Mouse (Mus musculus) megakaryocyte-erythroid progenitor cell, adult 5-6 weeks (primary cell): ENCODE data around the gene Rbms2. TPM values are rescaled to one million over a fixed set of nuclear protein-coding genes. Genes with fewer than 3 reads are reported as not detected.
"Not testable (repeated sequence)": the region's sequence is repeated elsewhere in the genome, so short reads cannot be mapped to it uniquely, and the experiment has no call there.

Source experiments
- ATAC-seq: replicated peaks from 2 replicates; pipeline ENCODE4 v1.8.0; 2016; ENCODE audit warnings: mild to moderate bottlenecking, inconsistent platforms; ENCODE audit not compliant: severe bottlenecking, poor library complexity, low FRiP score, low TSS enrichment
- total RNA-seq, 2 experiments: library from RNA; stranded (forward) in 1 of 2; stranded (reverse) in 1 of 2; fragments of 200-1000, 215-1000 nt in 1 of 2; fragments of >200 nt in 1 of 2; fragmentation: Nextera tagmentation in 1 of 2; gene quantifications; 2 replicates each; pipeline ENCODE4 v1.2.3; 2014 to 2017

Rbms2 gene
- total RNA-seq (2014; fragmentation: Nextera tagmentation) (25.2 and 31.5 TPM in 2 replicates), total RNA-seq (2017) (9.1 and 10.9 TPM in 2 replicates)

DNA sequence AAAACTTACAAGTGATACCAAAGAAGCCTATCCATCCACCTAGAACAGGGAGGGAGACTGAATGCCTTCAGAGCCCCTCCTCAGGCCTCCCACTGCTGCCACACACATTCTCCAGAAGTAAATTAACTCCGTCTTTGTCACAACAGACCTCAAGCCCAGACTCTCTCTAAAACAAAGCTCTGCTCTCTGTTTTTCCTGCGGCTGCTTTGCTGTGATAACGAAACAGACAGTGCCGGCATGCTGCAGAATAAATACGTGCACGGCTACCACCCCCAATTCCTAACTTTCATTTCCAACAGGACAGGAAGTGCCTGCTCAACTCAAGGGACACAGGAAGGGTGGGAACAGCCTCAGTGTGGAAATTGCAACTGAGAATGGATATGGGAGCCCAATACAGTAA is at the start of gene Rbms2:
Rbms2 (minus strand) TSS at position 309 of the 400 bp plus-strand sequence.
- ATAC-seq, result 0 out of 2 replicates have a peak, but pooled peaks have one; percentile 32

DNA sequence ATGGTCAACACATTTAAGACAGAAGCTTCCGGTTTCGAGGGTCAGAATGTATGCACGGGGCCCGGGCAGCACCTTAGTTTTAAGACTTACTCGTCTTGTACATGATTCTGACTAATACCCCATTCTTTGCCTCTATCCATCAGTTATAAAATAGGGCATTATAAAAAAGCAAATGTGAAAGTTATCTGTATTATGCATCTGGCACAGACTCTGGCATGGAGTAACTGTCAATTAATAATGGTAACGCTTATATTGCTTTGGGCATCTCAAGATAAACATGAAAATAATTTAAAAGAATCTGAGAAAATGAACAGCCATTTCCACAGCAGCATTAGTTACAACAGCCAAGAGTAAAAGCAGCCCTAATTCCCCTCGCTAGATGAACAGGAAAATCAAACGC is 47.9 kb upstream of the Rbms2 start:
- ATAC-seq, result 0 out of 2 replicates have a peak, but pooled peaks have one; percentile 24

GRCm38 (mm10) chr10:128227592-128227991 is 47.5 kb upstream of the Rbms2 start:
- peak; percentile 35; the same call in 1 of the 2 replicates for ATAC-seq

GRCm38 (mm10) chr10:128225538-128225937 is 45.4 kb upstream of the Rbms2 start, which contains the start of gene Mip:
Mip (plus strand) TSS chr10:128225838.
- ATAC-seq, result no peak

DNA sequence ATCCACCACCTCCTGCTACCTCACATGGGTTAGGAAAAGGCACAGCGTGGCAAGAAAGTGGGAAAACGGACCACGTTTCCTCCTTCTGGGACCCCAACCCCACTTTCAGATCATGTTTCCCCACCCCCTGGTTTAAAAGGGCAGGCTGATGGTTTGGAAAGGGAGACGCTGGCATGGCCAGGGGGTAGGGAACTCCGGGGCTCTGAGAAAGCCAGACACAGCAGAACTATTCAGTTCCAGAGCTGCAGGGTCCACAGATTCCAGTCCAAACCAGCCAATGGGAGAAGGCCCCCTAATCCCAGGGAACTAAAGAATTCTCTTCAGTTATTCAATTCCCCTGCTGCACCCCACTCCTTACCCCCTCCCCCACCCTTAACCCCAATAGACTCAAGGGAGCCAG is 45.0 kb upstream of the Rbms2 start:
- no peak for ATAC-seq

DNA sequence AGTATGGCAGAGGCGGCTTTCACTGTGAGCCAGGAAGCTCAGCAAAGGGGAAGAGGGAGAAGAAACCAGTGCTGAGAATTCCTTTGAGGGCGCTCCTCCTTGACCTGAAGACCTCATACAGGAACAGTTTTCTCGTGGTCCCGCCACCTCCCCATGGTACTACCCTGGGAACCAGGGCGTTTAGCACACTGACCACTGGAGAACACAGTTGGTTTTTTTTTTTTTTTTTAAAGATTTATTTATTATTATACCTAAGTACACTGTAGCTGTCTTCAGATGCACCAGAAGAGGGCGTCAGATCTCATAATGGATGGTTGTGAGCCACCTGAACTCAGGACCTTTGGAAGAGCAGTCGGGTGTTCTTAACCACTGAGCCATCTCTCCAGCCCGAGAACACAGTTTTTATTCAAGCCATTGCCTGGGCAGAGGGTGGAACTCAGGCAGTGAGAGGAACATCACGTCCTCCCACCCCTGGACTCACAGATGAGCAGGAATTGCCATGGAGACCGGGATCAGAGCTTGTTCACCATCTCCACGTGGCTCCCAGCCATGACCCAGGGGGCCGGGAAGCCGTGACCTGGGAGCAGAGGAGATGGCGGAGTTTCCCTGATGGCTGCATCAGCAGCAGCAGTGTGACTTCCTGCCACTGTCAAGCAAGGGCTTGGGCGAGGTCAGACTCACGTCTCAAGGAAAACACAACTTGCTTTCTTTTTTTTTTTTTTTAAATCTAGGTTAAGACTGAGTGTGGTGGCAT is 41.6 kb upstream of the Rbms2 start:
- ATAC-seq, result no peak

GRCm38 (mm10) chr10:128218387-128219117 is 38.5 kb upstream of the Rbms2 start:
- peak; percentile 96 for ATAC-seq

DNA sequence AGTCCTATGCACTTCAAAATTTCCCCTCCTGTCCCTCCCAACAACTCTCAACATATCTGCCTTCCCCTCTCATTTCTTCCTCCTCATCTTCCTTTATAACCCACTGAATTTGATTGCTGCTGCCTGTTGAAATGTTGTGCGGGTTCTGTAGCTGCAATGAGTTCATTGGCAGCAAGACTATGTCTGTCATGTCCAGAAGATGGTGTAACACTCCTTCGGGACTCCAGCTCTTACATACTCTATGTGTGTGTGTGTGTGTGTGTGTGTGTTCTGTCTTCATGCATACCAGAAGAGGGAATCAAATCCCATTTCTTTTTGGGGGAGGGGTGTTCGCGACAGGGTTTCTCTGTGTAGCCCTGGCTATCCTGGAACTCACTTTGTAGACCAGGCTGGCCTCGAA is 34.9 kb upstream of the Rbms2 start:
- no peak for ATAC-seq

DNA sequence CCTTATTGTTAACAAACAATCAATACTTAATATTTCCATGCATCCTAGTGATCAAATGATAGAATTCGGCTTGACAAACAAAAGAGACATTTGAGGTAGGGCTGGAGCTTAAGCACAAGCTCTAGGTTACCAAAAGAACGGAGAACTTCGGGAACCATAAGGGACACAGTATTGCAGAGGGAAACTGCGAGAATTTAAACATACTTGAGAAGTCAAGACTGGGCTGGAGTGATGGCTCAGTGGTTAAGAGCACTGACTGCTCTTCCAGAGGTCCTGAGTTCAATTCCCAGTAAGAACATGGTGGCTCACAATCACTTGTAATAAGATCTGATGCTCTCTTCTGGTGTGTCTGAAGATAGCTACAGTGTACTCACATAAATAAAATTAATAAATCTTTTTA is 34.0 kb upstream of the Rbms2 start:
- ATAC-seq, result not testable (repeated sequence)

DNA sequence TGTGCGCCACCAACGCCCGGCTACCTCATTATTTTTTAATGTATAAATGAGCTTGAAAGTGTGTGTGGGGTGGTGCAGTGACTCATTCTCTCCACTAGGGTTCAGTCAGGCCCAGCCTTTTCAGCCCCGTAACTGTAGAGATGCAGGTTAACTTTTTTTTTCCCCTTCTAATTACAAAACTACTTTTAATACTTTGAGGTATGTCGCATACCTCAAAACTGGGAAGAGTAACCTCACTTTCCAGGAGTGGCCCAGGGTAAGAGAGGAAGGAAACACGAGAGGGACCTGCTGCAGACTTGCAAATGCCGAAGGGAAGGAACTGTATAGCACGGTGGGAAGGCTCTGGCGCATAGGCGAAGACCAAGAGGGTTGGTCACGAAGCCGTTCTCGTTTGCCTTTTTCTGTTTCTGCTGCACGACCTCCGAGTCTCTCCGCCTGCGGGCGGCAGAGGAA is 32.8 kb upstream of the Rbms2 start:
- ATAC-seq, result peak; percentile 49; the same call in 1 of the 2 replicates

GRCm38 (mm10) chr10:128212148-128212547 is 32.1 kb upstream of the Rbms2 start:
- no peak for ATAC-seq

DNA sequence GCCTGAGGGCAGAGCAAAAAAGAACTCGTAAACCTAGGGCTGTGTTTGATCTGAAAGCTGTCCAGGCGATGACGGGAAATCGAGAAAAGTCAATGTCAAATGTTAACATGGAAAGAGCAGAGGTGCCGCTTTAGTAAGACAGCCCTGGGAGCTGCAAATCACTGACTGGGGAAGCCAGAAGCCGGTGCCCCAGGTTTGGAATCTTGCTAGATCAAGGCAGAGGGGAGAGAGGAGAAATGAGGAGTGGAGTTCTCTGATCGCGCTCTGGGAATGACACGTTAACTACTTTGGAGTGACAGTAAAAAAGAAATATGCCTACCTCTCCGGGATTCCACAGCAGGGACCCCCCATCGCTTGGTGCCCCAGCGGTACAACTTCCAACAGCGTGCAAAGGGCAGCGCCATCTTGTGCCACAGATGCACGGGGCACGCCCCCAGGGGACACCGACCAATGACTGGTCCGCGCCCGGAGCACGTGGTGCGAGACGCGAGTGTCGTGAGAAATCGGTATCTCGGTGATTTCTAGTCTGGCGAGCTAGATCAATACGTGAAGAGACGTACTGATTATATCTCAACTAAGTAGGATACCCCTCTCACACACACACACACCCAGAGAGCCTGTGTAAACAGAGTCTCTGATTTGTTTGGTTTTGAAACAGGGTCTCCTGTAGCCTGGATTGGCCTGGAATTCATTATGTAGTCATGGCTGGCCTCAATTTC is 31.5 kb upstream of the Rbms2 start, which contains the start of gene Spryd4:
Spryd4 (minus strand) TSS at position 418 of the 719 bp plus-strand sequence.
- peak; percentile 84 for ATAC-seq

DNA sequence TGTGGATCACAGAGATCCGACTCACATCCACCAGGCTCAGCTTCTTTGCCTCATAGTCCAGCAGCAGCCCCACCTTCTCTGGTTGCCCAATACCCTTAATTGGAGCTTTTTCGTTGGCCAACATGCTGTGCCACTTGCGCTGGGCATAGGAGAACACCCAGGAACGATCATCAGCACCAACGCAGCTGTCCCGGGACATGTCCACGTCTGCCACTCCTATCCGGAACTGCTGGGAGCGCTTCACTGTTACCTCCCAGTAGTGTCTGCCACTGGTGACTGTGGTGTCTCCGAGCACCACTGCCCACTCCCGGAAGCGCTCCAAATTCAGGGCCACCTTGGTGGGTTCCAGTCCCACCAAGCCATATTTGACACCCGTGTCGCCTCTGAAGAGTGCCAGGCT is 30.9 kb upstream of the Rbms2 start:
- ATAC-seq, result peak; percentile 28

DNA sequence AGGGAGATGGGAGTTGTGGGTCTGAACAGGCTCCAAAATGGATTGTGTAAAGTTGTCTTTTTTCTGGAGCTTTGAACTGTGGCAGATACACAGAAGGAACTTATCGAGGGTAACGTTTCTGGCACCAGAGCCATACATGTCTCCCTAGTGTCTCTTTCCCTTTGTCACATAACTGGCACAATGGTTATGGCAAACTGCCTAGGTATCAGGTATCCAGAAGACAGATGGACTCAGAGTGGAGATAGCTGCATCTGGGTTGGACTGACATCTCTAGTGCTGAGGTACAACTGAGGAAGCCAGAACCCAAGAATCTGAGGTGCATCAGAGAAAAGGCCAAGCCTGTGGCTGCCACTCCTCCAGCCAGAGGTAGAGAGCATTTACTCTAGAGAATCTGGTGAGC is 30.0 kb upstream of the Rbms2 start:
- ATAC-seq, result peak; percentile 74

- ATAC-seq, result no peak
These were observed 29.4 kb upstream of the Rbms2 start for GRCm38 (mm10) chr10:128209311-128210009.

DNA sequence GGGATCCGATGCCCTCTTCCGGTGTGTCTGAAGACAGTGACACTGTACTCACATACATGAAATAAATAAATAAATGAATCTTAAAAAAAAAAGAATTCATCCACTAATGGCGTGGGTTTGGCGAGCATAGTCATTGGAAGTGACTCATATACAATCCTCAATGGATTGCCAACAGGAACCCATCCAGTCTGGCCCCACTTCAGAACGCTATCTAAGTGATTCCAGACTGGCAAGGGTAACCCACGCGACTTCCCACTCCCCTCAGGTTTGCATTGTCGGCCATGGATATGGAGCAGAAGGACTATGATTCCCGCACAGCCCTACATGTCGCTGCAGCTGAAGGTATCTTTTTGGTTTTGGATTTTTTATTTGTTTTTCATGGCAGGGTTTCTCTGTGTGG is 28.2 kb upstream of the Rbms2 start:
- no peak for ATAC-seq

GRCm38 (mm10) chr10:128204941-128205340 is 24.8 kb upstream of the Rbms2 start:
- ATAC-seq, result no peak

- no peak for ATAC-seq
These were observed 21.8 kb upstream of the Rbms2 start for GRCm38 (mm10) chr10:128201856-128202255.
